ENCODE assay signal across 11 mouse cellular contexts in genomic region chr16:29903510-29903909, GRCm38 (mm10).
DNase-seq lines count a peak whose midpoint lies in the region; ATAC-seq and TF ChIP-seq lines count a peak whose summit lies in the region.
"Had no signal": no experiment of that assay in that cellular context is flagged by ENCODE, and none has a peak within 500 bp of the region (broad histone marks: within the 10 kb centered on the region; RNA-seq: fewer than 3 reads in every experiment).

No protein-coding gene starts in this region.

- no peak overlapping the region for H3K4me2 ChIP-seq in hindbrain, postnatal 0 days (ENCODE audit: low read depth, low read length)
- H3K4me2 ChIP-seq in kidney, embryonic 16.5 days (replicated peaks; ENCODE audit: low read depth, low read length) = 0 out of 2 replicates have a peak overlapping the region, but pooled peaks have one; percentile 7
- H3K4me2 ChIP-seq: embryonic facial prominence, embryonic 13.5 days; midbrain, embryonic 12.5 days had no signal

- H3K4me3 ChIP-seq in hindbrain, postnatal 0 days (ENCODE audit: low read length) = no peak overlapping the region
- H3K4me3 ChIP-seq in hindbrain, embryonic 10.5 days = no peak overlapping the region
- no peak overlapping the region for H3K4me3 ChIP-seq in kidney, embryonic 16.5 days (ENCODE audit: low read length)
- H3K4me3 ChIP-seq in heart, adult 2 months = no peak overlapping the region
- H3K4me3 ChIP-seq: embryonic facial prominence, embryonic 13.5 days; midbrain, embryonic 12.5 days had no signal

- intact Hi-C loops in heart, adult 2 months (cut with DNase I) = no loop called here

- TF ChIP-seq POLR2A in heart, adult 2 months (IDR thresholded peaks at IDR 0.05; ENCODE audit: insufficient read depth, low read depth, low read length) = no peak

- CTCF ChIA-PET in Patski (lab: Charles Lee) = interaction anchor here (1.2 kb wide), 1 partner anchor 19 kb away, joined by 3 read pairs; no protein-coding TSS in a partner anchor

- ATAC-seq in hindbrain, postnatal 0 days = no peak
- peak; percentile 67 for ATAC-seq in Patski
- ATAC-seq in kidney, embryonic 16.5 days (ENCODE audit: low FRiP score, low TSS enrichment) = no peak

- no peaks in the 10 kb centered on the region for H3K4me1 ChIP-seq in hindbrain, postnatal 0 days (ENCODE audit: insufficient read depth, low read length)
- H3K4me1 ChIP-seq in hindbrain, embryonic 10.5 days (replicated peaks) = peaks cover 43% of the 10 kb centered on the region
- peaks cover 26% of the 10 kb centered on the region for H3K4me1 ChIP-seq in kidney, embryonic 16.5 days (ENCODE audit: insufficient read depth, low read length)
- no peaks in the 10 kb centered on the region for H3K4me1 ChIP-seq in heart, adult 2 months (ENCODE audit: control insufficient read depth, insufficient read depth, low read length)

- in situ Hi-C loops in Patski (cut with MboI; ENCODE audit: low pct_unique_long_range_greater_than_20kb) = no loop called here

- no peaks in the 10 kb centered on the region for H3K9me3 ChIP-seq in hindbrain, postnatal 0 days (ENCODE audit: low read length)
- H3K9me3 ChIP-seq in hindbrain, embryonic 10.5 days = no peaks in the 10 kb centered on the region
- H3K9me3 ChIP-seq in kidney, embryonic 16.5 days (ENCODE audit: low read length) = no peaks in the 10 kb centered on the region
- H3K9me3 ChIP-seq: embryonic facial prominence, embryonic 13.5 days; midbrain, embryonic 12.5 days had no signal

- TF ChIP-seq CTCF in hindbrain, postnatal 0 days (IDR thresholded peaks at IDR 0.05; ENCODE audit: low read depth) = no peak
- TF ChIP-seq CTCF in Patski (IDR thresholded peaks at IDR 0.05) = no peak
- TF ChIP-seq CTCF in heart, adult 2 months (IDR thresholded peaks at IDR 0.05) = no peak

- no peak overlapping the region for H3K27ac ChIP-seq in hindbrain, postnatal 0 days
- no peak overlapping the region for H3K27ac ChIP-seq in hindbrain, embryonic 10.5 days
- H3K27ac ChIP-seq in kidney, embryonic 16.5 days (ENCODE audit: low read length) = no peak overlapping the region
- H3K27ac ChIP-seq in heart, adult 2 months = no peak overlapping the region
- H3K27ac ChIP-seq: embryonic facial prominence, embryonic 13.5 days; midbrain, embryonic 12.5 days had no signal

- 57% methylated on average over 8 of the region's 8 CpGs for WGBS in hindbrain, postnatal 0 days
- WGBS in hindbrain, embryonic 10.5 days = 80% methylated on average over 8 of the region's 8 CpGs
- WGBS in kidney, embryonic 16.5 days = 17% methylated on average over 8 of the region's 8 CpGs
- 81% methylated on average over 8 of the region's 8 CpGs for WGBS in heart, adult 2 months

- no peaks in the 10 kb centered on the region for H3K79me2 ChIP-seq in heart, adult 2 months (replicated peaks; ENCODE audit: control insufficient read depth, insufficient read depth, low read length)

- peak; percentile 49 for DNase-seq in hindbrain, postnatal 0 days (ENCODE audit: low spot score)
- no peak for DNase-seq in hindbrain, embryonic 10.5 days (ENCODE audit: low spot score)
- peak; percentile 80 for DNase-seq in Patski (ENCODE audit: low read depth, low spot score)
- peak; percentile 48 for DNase-seq in lung, postnatal 10 days
- no peak for DNase-seq in cerebellum, adult 18-20 months
- no peak for DNase-seq in heart, adult 2 months
- DNase-seq in cerebellum, adult 8-10 months = no peak
- DNase-seq: heart, postnatal 4 days had no signal

- H3K27me3 ChIP-seq in hindbrain, postnatal 0 days (ENCODE audit: insufficient read depth, low read length) = no peaks in the 10 kb centered on the region
- H3K27me3 ChIP-seq in hindbrain, embryonic 10.5 days (ENCODE audit: insufficient read depth, poor library complexity, severe bottlenecking) = peaks cover 62% of the 10 kb centered on the region
- H3K27me3 ChIP-seq in Patski = no peaks in the 10 kb centered on the region
- no peaks in the 10 kb centered on the region for H3K27me3 ChIP-seq in kidney, embryonic 16.5 days (ENCODE audit: insufficient read depth, low read length)
- H3K27me3 ChIP-seq in heart, adult 2 months (ENCODE audit: control insufficient read depth, insufficient read depth, low read length) = no peaks in the 10 kb centered on the region
- H3K27me3 ChIP-seq: embryonic facial prominence, embryonic 13.5 days had no signal

- TF ChIP-seq EP300 in heart, adult 2 months (IDR thresholded peaks at IDR 0.05; ENCODE audit: insufficient read depth, low read depth, low read length) = no peak

- POLR2A ChIA-PET in Patski (lab: Charles Lee) = interaction anchor here (0.9 to 1.4 kb wide), 2 partner anchors 162 to 163 kb away, joined by 3 read pairs; no protein-coding TSS in a partner anchor

- no peaks in the 10 kb centered on the region for H3K36me3 ChIP-seq in hindbrain, postnatal 0 days (ENCODE audit: insufficient read depth, low read length)
- no peaks in the 10 kb centered on the region for H3K36me3 ChIP-seq in hindbrain, embryonic 10.5 days
- no peaks in the 10 kb centered on the region for H3K36me3 ChIP-seq in kidney, embryonic 16.5 days (ENCODE audit: insufficient read depth, low read length)
- H3K36me3 ChIP-seq in heart, adult 2 months (ENCODE audit: control insufficient read depth, insufficient read depth, low read length) = no peaks in the 10 kb centered on the region
- H3K36me3 ChIP-seq: embryonic facial prominence, embryonic 13.5 days; midbrain, embryonic 12.5 days had no signal

- H3K9ac ChIP-seq in hindbrain, postnatal 0 days (replicated peaks; ENCODE audit: low read length) = no peak overlapping the region
- peak overlapping the region; percentile 22; the same call in 1 of the 2 replicates for H3K9ac ChIP-seq in kidney, embryonic 16.5 days (replicated peaks; ENCODE audit: low read length)
- no peak overlapping the region for H3K9ac ChIP-seq in heart, adult 2 months (ENCODE audit: low read depth, low read length)
- H3K9ac ChIP-seq: embryonic facial prominence, embryonic 13.5 days; midbrain, embryonic 12.5 days had no signal

Comparison
In these comparisons a context has a peak if more than half of its experiments do, and no peak if none do; other contexts are left out.
1. DNase-seq: peak in hindbrain, postnatal 0 days (single experiment), Patski (single experiment) and lung, postnatal 10 days (single experiment); none in hindbrain, embryonic 10.5 days (single experiment), cerebellum, adult 18-20 months (0 of 2), heart, adult 2 months (0 of 2) and cerebellum, adult 8-10 months (single experiment).